Mouse (Mus musculus) megakaryocyte progenitor cell, adult 5-6 weeks (primary cell): Measurements from ENCODE around the gene Gm20219. TPM values are rescaled to one million over a fixed set of nuclear protein-coding genes. Genes with fewer than 3 reads are reported as not detected.

Experiments used
- ATAC-seq: replicated peaks from 2 replicates; pipeline ENCODE4 v1.8.0; 2016; ENCODE audit warnings: mild to moderate bottlenecking, moderate TSS enrichment, inconsistent platforms; ENCODE audit not compliant: poor library complexity
- total RNA-seq, 2 experiments: library from RNA; stranded (forward) in 1 of 2; stranded (reverse) in 1 of 2; fragments of 157-497, 149-512 nt in 1 of 2; fragments of 200-1000 nt in 1 of 2; gene quantifications; 2 replicates each; pipeline versions ENCODE4 v1.2.3 to v1.2.4; 2015 to 2017

The Gm20219 gene
- total RNA-seq, 2 experiments from 2014 or later = 0.25 TPM; not detected in 1

DNA sequence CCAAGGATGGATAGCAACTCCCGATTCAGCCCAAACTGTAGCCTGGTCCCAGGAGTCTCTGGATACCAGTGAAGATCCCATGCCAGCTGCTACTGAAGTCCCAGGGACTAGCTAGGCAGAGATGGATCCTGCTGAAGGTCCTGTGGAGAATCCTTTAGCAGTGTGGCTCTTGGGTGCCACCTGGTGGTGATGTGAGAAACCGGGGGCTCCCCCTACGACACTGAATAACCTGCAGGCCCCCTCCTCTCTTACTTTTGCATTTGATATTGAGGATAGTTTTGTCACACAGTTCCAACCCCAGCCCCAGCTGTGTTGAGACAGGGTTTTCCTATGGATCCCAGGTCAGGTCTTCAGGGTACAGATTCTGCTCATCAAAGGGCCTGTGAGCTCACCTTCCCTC is 4.3 kb upstream of the Gm20219 start:
- peak; percentile 68 for ATAC-seq

DNA sequence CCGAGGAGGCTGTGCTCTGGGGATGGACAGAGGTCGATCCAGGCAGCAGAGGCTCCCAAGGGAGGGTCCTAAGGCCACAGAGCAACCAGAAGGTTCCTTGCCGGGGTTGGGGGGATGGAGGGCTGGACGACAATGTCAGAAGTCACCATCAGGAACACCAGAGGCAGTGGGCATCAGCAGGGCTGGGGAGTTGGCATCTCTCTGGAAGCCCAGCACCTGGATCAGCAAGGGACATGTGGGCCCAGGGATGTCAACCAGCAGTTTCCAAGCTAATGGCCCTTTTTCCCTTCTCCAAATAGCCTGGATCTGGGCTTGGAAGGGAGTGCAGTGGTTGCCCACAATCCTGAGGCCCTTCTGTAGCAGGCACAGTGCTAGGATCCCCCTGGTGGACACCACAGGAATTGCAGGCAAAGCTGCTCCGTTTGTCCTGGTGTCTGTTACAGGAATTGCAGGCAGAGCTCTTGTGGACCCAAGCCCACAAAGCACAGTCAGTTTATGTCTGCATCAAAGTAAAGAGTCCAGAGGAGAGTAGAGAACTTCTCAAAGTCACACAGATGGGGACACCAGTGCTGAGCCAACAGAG is 1.3 kb downstream of the Gm20219 start:
- ATAC-seq = peak; percentile 97

DNA sequence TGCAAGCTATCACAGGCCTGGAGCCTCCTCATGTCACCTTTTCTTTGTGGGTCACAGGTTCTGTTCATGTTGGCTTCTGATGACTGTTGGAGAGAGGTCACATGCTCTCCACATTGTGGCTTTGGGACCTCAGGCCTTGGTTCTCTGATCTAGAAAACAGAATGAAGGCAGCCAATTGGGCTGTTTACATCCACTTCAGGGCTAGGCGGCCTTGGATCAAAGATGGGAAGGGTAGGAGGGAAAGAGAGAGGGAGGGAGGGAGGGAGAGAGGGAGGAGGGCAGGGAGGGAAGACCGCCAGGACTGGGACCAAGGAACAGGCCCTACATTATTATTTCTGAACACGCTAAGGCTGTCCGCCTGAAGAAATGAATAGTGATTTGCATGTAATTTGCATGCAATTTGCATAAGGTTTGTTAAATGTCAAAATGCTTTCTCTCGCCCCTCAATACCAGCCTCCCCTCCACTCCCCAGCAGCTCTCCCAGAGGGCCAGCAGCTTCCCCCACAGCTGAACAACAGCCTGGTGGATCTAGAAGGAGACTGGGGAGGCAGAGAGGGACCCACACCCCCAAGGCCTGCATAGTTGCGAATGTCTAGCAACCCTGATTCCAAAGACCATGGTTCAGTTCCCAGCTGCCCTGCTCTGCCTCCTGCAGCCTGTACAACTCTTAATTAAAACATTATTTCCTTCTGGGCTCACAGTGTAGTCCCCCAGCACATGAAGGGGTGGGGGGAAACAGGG is 2.2 kb downstream of the Gm20219 start:
- ATAC-seq = no peak

DNA sequence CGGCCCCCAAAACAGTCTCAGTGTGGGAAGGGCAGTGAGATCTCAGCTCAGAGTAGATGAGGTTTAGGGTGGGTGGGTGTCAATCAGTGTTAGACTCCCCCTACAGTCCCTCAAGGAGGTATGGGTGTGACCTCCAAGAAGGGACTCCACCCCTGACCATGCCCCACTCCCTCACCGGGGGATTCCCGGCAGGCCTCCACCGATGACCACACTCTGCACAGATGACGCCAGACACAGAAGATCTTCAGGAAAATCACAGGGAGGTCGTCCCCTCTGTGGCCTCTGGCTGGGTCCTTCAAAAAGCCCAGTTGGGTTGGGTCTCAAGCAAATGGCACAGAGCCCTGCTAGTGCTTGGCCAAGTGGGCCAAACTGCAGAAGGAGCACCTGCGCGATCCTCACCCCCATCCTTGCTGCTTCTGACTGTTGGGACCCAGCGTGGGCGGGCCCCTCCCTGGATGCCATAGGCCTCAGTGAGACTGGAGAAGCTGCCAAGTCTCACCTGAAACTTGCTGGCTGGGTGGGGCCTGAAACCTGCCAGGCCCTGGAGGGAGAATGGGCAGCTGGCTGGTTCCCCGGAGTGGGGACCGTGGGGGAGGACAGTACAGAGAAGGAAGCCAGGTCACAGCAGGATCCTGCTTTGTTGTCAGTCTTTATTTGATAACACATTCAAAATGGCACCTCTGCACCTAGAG is 3.3 kb downstream of the Gm20219 start:
- no peak for ATAC-seq

DNA sequence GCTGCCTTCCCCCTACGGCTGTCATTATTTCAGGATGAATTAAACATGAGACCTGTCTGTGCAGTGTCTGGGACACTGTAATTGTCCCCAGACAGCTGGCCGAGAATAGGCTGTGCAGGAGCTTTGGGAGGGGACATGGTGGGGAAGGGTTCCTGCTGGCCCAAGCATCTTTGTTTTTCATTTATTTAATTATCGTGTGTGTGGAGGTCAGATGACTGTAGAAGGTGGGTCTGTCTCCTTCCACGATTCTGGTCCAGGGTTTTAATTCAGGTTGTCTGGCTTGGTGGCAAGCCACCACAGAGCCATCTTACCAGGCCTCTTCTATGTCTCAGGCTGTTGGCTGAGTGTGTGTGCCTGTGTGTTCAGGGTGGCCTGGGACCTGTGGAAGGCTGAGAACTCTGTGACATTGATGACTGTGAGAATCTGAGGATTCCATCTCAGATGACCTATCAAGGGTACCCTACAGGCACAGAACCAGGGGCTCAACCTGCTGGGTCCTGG is 5.5 kb downstream of the Gm20219 start:
- no peak for ATAC-seq

DNA sequence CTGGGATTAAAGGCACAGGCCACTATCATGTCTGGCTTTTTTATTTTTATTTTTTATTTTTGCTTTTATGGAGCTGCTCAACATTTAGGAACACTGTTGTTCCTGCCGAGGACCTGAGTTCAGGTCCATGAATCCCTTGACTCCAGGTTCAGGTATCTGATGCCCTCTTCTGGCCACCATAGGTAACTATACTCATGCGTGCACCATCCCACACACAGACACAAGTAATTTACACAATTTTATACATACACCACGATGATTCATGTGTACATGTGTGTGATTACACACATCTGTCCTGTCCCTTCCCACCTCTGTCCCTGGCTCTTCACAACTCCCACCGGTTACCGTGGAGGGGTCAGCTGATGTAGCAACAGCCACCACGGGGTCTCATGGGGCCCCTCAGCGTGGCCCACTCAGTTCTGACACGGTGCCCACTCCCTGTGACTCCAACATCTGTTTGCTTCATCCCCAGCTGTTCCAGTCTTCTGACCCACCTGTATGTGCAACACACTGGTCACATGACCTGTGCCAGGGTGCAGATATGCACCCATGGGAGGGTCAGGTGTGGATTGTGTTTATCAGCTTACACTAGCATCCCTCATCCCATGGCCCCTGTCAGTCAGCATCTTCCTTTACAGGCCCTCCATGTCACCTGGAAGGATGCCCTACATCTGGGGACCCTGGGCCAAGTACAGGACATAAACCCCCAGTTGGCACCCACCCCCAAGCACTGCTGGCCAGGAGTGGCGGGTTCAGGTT is 6.2 kb downstream of the Gm20219 start:
- no peak for ATAC-seq

DNA sequence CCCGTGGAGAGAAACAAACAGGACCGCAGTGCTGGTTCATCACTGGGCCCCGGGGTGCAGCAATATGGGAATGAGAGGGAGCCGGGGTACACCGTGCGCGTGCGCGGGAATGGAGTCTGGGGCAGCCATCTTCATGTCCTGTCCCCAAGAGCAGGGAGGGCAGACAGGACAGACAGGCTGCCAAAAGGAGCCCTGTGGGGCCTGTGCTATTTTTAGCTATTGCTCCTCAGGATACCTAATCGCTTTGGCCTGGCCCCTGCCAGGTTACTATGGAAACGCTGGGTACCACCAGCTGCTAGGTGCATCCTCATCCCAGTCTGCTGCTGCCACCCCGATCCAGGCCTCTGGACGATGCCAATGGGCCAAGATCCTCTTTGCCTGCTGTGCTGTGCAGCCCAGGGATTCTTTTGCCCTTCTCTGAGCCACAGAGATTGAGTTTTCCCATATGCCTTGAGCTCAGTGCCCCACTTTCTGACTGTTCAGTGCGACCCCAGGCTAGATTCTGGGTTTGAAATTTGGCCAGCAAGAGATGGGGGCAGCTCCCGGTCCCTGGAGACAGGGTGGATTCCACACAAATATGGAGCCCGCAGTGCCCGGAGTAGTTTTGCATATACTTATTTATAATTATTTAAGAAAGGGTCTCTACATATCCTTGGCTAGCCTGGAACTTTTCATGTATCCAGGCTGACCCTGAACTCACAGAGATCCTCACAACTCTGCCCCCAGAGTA is 6.9 kb downstream of the Gm20219 start:
- ATAC-seq = no peak

DNA sequence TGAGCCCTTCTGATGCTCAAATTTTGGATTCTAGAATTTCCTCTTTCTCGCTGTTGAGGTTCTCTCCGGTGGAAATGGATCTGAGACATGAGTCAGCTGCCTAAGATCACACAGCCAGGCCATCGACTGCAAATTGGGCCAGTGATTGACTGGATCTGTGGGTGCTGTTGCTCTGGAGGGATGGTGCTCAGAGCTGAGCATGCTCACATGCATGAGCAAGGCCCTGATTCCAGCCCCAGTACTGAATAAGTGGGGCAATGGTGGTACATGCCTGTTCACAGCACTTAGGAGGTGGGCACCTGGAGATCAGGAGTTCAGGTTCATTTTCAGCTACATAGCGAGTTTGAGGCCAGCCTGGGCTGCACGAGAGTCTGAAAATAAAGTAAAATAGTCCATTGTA is 7.6 kb downstream of the Gm20219 start:
- no peak for ATAC-seq

DNA sequence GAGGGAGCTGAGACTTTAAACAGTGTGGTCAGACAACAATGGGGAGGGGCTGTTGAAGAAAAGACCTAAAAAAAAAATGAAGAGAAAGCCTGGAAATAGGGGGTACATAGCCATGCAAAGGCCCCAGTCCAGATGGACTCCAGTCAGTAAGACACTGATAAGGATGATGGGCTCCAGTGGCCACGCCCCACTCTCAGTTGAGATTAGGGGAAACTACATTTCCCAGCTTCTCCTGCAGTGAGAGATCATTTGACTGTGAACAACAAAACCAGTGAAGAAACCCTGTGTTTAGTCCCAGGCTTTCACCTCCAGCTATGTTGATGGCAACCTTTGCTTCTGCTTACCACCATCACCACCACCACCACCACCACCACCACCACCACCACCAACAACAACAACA is 8.2 kb downstream of the Gm20219 start:
- peak; percentile 58; the same call in 1 of the 2 replicates for ATAC-seq

DNA sequence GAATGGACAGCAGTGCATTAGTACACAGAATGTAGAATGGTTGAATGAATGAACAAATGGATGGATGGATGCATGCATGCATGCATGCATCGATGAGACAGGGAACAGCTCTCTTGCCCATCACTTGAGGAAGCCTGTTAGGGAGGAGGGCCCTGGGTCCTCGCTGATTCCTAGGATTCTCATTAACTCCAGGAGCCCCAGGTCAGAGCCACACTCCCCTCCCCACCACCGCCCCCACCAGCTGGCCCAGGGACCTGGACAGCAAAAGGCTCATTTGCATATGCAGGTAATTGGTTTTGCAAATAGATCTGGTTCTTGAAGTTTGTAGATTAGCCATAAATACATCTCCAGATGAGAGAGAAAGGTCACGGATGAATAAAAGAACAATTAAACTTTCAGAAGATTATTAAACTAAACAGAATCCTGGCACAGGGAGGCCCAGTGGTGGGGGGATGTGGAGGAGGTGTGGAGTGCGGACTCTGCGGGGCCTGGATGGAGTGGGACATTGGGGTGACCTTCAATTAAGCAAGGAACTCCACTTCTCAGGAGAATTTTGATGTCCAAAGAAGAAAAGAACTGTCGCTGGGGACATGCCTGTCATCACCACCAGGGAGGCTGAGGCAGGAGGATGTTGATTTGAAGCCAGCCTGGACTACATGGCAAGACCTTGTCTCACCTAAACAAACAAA is 9.3 kb downstream of the Gm20219 start:
- no peak for ATAC-seq

DNA sequence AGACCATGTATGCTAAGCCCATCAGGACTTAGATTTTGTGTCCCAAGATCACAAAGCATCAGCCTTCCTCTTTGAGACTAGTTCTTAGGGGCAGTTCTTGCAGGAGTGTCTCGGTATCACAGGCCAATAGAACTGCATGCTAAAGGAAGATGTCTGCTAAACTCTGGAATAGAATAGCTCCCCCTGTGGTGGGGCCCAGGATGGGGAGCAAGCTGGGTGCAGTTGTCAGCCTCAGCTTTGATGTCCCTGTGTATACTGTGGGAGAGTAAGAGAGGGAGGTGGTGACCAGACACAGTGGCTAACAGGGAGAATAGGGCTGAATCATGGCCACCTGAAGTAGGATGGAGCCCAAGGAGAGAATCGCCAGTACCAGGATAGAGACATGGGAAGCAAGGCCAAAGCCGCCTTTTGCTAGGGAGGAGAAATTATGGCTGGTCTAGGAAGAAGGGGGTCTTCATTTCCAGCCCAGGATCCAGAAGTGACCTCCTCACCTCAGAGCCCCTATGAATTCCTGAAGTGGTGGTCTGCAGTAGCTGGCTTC is 10.4 kb downstream of the Gm20219 start:
- ATAC-seq = 0 out of 2 replicates have a peak, but pooled peaks have one; percentile 24

DNA sequence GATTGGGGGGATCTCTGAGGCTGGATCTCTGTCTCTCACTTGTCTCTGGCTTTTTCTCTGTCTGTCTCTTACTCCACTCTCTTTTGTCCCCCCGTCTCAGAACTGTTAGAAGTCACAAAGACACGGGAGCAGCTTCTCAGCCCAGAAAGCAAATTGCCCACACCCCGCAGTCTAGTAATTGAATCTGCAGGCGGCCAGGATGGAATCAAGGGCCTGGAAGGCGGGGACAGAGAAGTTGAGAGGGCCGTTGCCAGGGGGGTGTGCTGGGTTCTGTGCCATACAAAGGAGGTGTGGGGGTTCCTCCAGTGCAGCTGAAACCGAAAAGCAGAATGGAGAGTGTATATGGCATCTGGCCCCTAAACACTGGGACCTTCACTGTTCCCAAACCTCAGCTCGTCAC is 11.5 kb downstream of the Gm20219 start:
- ATAC-seq = no peak

DNA sequence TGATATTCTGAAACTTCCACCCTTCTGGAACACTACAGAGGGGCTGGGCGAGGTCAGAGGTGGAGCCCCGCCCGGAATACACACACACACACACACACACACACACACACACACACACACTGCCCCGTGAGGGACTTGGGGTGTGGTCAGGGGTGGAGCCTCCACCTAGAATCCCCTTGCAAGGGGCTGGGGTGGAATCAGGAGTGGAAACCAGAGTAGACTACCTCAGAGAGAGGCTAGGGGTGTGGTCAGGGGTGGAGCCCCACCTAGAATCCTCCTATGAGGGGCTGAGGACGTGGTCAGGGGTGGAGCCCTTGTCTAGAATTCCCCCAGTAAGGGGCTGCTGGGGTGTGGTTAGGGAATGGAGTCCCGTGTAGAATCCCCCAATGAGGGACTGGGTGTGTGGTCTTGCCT is 13.6 kb downstream of the Gm20219 start:
- peak; percentile 56 for ATAC-seq

DNA sequence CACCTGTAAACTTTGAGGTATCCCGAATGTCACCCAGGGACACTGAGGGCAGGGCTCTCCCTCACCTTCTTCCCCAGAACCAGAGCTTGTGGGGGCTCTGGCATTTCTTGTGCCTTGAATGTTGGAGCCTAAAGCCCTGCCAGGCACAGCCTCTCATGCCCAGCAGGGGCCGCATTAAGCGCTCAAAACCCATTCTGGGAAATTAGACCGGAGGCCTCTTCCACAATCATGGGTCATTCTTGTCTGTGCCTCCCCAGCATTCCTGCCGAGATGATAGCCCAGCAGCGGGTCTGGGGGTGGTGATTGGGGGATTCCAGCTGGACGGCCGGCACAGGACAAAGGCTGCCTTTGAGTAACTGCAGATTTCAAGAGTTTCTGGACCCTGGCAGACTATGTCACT is 16.3 kb downstream of the Gm20219 start:
- no peak for ATAC-seq

DNA sequence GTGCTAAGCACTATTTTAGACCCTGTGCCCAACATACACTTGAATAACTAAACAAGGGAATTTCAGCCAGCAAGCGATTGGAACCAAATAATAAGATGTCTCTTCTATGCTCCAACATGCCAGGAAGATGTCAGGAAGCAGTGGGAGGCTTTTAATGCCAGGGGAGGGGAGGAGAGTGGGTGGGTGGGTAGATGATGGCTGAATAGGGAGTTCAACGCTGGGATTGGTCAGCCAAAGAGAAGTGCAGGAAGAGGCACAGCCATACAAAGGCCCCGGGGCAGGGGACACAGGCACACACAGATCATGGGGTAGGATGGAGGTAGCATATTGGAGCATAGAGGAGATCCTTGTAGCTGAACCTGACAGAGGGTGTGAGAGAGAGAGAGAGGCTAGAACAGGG is 17.3 kb downstream of the Gm20219 start:
- ATAC-seq = no peak

DNA sequence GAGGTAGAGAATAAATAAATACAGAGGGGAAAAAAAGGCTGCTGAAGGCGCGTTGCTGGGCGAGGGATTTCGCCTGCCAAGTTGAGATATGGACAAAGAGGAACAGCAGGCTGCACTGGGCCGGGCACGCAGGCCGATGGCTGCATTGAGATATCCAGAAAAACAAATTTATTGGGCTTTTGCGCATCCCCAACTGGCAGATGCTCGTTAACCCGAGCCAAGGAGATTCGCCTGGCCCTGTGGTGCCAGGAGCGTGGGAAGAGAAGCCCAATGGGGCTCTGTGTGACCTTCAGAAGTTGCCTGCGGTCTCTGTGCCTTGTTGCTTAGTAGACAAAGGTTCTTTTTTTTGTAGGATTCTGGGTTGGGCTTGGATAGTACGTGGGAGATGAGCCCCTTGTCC is 18.0 kb downstream of the Gm20219 start:
- 0 out of 2 replicates have a peak, but pooled peaks have one; percentile 20 for ATAC-seq

DNA sequence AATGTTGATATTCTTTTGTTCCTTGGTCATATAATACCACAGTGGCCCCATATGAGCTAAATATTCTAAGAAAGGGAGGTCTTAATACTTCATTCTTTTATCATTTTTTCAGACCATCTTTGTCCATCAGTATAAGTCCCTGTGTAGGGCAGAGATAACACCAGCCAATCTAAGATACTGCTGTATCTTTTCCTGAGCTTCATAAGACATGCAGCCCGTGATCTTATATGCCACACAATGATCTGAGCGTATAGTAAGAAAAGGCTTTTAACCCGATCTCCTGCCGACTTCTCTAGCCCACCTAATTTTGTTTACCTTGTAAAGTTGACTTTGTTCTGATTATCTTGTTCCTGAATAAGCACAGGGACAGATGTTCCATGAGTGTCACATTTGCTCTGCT is 29.2 kb downstream of the Gm20219 start:
- no peak for ATAC-seq

DNA sequence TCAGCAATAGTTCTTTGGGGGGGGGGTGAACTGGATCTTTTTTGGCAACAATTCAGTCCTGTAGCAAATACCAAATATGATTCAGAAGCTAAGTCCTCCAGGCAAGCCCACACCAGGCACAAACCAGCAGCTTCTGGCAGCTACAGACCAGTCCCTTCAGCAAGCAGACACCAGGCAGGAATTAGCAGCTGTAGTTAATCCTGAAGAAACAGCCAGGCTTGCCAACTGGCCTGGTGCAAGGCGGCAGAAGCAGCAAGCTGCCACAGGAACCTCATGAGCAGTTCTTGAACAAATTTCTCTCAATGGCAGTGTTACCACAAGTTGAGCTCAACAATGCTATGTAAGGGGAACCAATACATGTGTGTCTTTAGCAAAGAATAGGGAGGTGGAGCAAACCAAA is 31.4 kb downstream of the Gm20219 start:
- no peak for ATAC-seq

DNA sequence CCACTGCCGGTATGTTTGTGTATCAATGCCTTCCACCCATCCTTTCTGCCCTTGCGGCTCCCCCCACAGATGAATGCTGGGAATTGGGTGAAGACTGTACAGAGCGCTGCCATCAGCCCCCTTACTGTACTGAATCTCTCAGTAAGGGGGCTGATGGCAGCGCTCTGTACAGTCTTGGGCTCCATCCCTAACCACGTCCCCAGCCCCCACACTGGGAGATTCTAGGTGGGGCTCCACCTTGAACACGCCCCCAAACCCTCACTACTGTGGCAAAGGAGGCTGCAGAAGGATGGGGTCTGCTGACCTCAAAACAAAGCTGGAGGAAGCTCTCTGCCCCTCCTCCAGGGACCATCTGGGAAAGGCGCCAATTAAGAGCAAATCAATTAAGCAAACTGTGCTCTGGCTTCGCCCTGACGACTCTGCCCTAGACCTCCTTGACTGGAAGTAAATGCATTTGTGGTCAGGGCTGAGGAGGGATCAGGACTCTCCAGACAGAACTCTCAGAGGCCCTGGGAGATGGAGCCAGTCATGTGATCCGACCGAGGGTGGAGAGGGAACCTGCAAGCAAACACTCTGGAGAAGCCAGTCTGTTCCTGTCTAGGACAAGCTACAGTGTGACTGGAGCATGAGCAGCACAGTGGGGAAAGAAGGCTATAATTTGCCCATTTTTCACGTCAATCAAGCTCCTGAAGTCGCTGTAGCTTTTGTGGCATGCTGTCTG is 38.3 kb downstream of the Gm20219 start:
- no peak for ATAC-seq
